Mouse (Mus musculus): ENCODE measurements around the gene Sema4d.
A peak's percentile ranks its signal among the peaks of the same experiment; 100 is the strongest.

Gene Sema4d

GRCm38 (mm10) chr13:51753802-51754444 lies 39.6 kb downstream of the Sema4d start:
- DNase-seq (ENCODE audit: low read depth), result peak; percentile 62

GRCm38 (mm10) chr13:51753168-51753465 lies 40.4 kb downstream of the Sema4d start:
- DNase-seq (ENCODE audit: low read depth), result no peak

GRCm38 (mm10) chr13:51752346-51753167 lies 41.0 kb downstream of the Sema4d start:
- no peak for DNase-seq (ENCODE audit: low read depth)

- peak; percentile 48 for DNase-seq (ENCODE audit: low read depth)
Observed at GRCm38 (mm10) chr13:51749578-51750345, 43.8 kb downstream of the Sema4d start.

GRCm38 (mm10) chr13:51748009-51748552 lies 45.5 kb downstream of the Sema4d start:
- peak; percentile 56 for DNase-seq (ENCODE audit: low read depth)

GRCm38 (mm10) chr13:51747069-51747468 lies 46.5 kb downstream of the Sema4d start:
- no peak for DNase-seq (ENCODE audit: low read depth)

- no peak for DNase-seq (ENCODE audit: low read depth)
Observed at GRCm38 (mm10) chr13:51745862-51746261, 47.7 kb downstream of the Sema4d start.

- no peak for DNase-seq (ENCODE audit: low read depth)
Observed at GRCm38 (mm10) chr13:51743855-51744254, 49.7 kb downstream of the Sema4d start.

- DNase-seq (ENCODE audit: low read depth), result peak; percentile 46
Observed at GRCm38 (mm10) chr13:51742551-51743052, 50.9 kb downstream of the Sema4d start.

GRCm38 (mm10) chr13:51740776-51741175 lies 52.8 kb downstream of the Sema4d start:
- DNase-seq (ENCODE audit: low read depth), result no peak

- DNase-seq (ENCODE audit: low read depth), result no peak
Observed at GRCm38 (mm10) chr13:51739713-51740112, 53.8 kb downstream of the Sema4d start.

GRCm38 (mm10) chr13:51738531-51739117 lies 54.9 kb downstream of the Sema4d start:
- DNase-seq (ENCODE audit: low read depth), result peak; percentile 43

GRCm38 (mm10) chr13:51737949-51738513 lies 55.5 kb downstream of the Sema4d start:
- peak; percentile 50 for DNase-seq (ENCODE audit: low read depth)

- no peak for DNase-seq (ENCODE audit: low read depth)
Observed at GRCm38 (mm10) chr13:51737033-51737948, 56.3 kb downstream of the Sema4d start.

GRCm38 (mm10) chr13:51736007-51736911 lies 57.3 kb downstream of the Sema4d start:
- DNase-seq (ENCODE audit: low read depth), result peak; percentile 43

- DNase-seq (ENCODE audit: low read depth), result no peak
Observed at GRCm38 (mm10) chr13:51734556-51734955, 59.0 kb downstream of the Sema4d start.

GRCm38 (mm10) chr13:51732097-51732664 lies 61.4 kb downstream of the Sema4d start:
- DNase-seq (ENCODE audit: low read depth), result no peak

- DNase-seq (ENCODE audit: low read depth), result no peak
Observed at GRCm38 (mm10) chr13:51731474-51731873, 62.1 kb downstream of the Sema4d start.

- DNase-seq (ENCODE audit: low read depth), result peak; percentile 69
Observed at GRCm38 (mm10) chr13:51729887-51730361, 63.6 kb downstream of the Sema4d start.
